Mouse (Mus musculus): ENCODE measurements around the gene Nos3. TPM values are rescaled to one million over a fixed set of nuclear protein-coding genes. Genes with fewer than 3 reads are reported as not detected.

The Nos3 gene
- total RNA-seq, 2 experiments from 2014 or later, result 7.1 to 14.2 TPM

- DNase-seq, result no peak
Observed at GRCm38 (mm10) chr5:24343977-24344436, 20.6 kb upstream of the Nos3 start.

GRCm38 (mm10) chr5:24344477-24345051, 20.0 kb upstream of the Nos3 start:
- no peak for DNase-seq

- no peak for DNase-seq
Observed at GRCm38 (mm10) chr5:24346313-24346712, 18.3 kb upstream of the Nos3 start.

GRCm38 (mm10) chr5:24347186-24347875, 17.3 kb upstream of the Nos3 start:
- DNase-seq, result no peak

GRCm38 (mm10) chr5:24348128-24348527, 16.5 kb upstream of the Nos3 start:
- DNase-seq, result peak; percentile 89 to 92

GRCm38 (mm10) chr5:24348546-24348945, 16.1 kb upstream of the Nos3 start:
- DNase-seq, result peak; percentile 71 to 78

GRCm38 (mm10) chr5:24350073-24350472, 14.5 kb upstream of the Nos3 start:
- DNase-seq, result peak; percentile 45 to 58

GRCm38 (mm10) chr5:24350531-24351250, 13.9 kb upstream of the Nos3 start:
- DNase-seq, result no peak

- no peak for DNase-seq
Observed at GRCm38 (mm10) chr5:24351278-24351677, 13.3 kb upstream of the Nos3 start, which contains the start of gene Kcnh2. Kcnh2 (minus strand) TSS chr5:24351604.

- peak; percentile 93 to 95 for DNase-seq
Observed at GRCm38 (mm10) chr5:24351701-24352171, 12.9 kb upstream of the Nos3 start.

- peak; percentile 65 to 83 for DNase-seq
Observed at GRCm38 (mm10) chr5:24352251-24352859, 12.3 kb upstream of the Nos3 start.

- DNase-seq, result no peak
Observed at GRCm38 (mm10) chr5:24353327-24353726, 11.3 kb upstream of the Nos3 start.

GRCm38 (mm10) chr5:24356764-24357163, 7.8 kb upstream of the Nos3 start:
- DNase-seq, result no peak

GRCm38 (mm10) chr5:24357461-24357860, 7.1 kb upstream of the Nos3 start:
- DNase-seq, result peak; percentile 80 to 88

- DNase-seq, result peak; percentile 85 to 87
Observed at GRCm38 (mm10) chr5:24360792-24361454, 3.7 kb upstream of the Nos3 start.

GRCm38 (mm10) chr5:24363467-24363866, 1.1 kb upstream of the Nos3 start:
- DNase-seq, result no peak

- no peak for DNase-seq
Observed at GRCm38 (mm10) chr5:24364061-24364460, 549 bp upstream of the Nos3 start.

GRCm38 (mm10) chr5:24364963-24365362, 353 bp downstream of the Nos3 start:
- DNase-seq, result peak; percentile 33 to 36

- DNase-seq, result no peak
Observed at GRCm38 (mm10) chr5:24365528-24365927, 918 bp downstream of the Nos3 start.

GRCm38 (mm10) chr5:24366426-24366825, 1.8 kb downstream of the Nos3 start:
- DNase-seq, result no peak

GRCm38 (mm10) chr5:24369767-24370166, 5.2 kb downstream of the Nos3 start:
- no peak for DNase-seq

- no peak for DNase-seq
Observed at GRCm38 (mm10) chr5:24373807-24374206, 9.2 kb downstream of the Nos3 start.
